Mouse (Mus musculus): ENCODE results near the gene Polr2j.

Polr2j gene

GRCm38 (mm10) chr5:136165246-136165645, 48.8 kb downstream of the Polr2j start:
- no peak for DNase-seq (ENCODE audit: low read depth, low spot score)

DNA sequence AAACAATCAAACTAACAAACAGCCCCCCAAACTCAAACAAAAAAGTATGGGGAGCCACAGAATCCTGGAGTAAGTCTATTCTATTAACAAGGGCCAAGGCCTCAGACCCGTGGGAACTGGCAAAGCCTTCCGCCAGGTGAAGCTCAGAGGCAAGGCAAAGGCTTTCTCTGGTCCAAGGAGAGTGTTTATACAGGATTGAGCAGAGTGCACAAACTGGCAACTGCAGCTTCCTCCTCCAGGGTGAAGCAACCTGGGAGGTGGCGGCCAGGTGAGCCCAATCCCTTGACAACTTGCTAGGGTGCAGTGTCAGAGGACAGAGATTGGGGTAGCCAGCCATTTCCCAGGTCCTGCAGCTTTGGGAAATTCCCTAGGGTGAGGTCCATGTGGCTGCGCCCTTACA, 50.9 kb downstream of the Polr2j start:
- no peak for DNase-seq (ENCODE audit: low read depth, low spot score)

GRCm38 (mm10) chr5:136168071-136168470, 51.6 kb downstream of the Polr2j start:
- DNase-seq (ENCODE audit: low read depth, low spot score): no peak

- DNase-seq (ENCODE audit: low read depth, low spot score): no peak
Observed at GRCm38 (mm10) chr5:136169626-136170511, 53.4 kb downstream of the Polr2j start.

GRCm38 (mm10) chr5:136170512-136171362, 54.3 kb downstream of the Polr2j start, which contains the start of gene Orai2:
Gene Orai2, minus strand, starts transcription at chr5:136170713.
- DNase-seq (ENCODE audit: low read depth, low spot score): no peak

DNA sequence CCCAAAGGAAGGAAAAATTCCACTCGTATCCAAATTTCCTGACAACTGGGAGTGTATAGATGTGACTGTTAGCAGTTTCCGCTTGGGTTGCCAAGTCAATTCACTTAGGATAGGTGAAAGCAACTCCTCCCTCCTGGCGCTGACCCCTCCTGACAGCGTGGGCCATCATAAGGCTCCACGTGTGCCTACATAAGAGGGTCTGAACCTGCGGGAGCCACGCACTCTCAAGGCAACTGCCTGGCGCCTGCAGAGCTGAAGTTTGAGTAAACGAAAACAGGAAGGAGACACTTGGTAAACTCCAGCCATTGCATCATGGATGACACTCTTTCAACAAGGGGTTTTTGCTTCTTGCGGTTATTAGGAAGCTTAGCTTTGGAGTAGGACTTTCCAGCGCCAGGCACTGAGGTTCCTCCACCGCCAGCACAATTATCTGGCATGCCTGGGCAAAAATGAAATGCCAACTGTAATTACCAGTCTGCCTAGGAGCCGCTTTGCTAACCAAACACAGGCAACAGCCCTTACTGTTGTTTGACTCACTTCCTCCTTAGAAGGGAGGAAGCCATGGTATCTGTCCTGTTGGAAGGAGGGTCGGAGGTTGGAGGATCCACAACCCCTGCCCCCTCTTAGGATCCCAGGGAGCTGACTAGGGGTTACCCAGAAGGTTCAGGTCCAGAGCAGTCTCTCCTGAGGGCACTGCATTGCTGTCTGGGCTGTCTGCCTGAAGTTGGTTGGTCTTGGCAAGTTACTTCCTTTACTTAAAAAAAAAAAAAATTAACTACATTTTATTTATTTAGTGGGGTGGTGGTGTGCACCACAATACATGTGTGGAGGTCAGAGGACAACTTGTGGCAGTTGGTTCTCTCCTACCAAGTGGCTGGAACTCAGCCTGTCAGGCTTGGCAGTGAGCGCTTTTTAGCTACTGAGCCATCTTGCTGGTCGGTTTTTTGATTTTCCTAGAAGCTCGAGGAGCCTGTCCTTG, 55.2 kb downstream of the Polr2j start:
- no peak for DNase-seq (ENCODE audit: low read depth, low spot score)

All from WW6 (cell line).